Mouse (Mus musculus): ENCODE measurements around the gene Khnyn.

The Khnyn gene

DNA sequence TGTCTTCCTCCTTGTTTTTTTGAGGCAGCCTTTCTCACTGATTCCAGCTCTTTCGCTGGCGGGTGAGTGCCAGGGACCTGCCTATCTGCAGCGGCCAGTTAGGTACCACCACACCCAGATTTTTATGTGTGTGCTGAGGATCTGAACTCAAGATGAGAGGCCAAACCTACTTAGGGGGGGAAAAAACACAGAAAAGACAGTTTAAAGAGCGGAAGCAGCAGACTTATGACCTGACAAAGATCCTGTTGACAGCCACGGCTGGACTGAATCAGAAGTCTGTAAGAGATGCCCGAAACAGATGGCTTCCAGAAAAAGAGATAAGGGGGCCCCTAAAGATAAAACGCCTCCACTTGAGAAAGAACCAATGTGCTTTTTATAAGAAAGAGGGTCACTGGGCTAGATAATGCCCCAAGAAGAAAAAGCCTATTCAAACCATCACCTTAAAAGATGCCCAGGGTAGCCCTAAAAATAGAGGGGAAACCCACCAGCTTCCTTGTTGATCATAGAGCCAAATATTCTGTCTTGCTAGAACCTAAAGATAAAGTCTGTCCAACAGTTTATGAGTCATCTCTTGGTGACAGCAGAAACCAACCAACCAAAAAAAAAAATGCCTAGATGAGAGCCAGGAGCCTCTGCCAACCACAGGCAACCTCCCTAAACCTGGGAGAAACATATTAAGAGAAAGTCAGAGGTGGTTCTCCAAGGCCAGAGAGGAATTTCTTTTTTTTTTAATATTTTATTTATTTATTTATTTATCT, 37.9 kb downstream of the Khnyn start:
- DNase-seq: no peak

DNA sequence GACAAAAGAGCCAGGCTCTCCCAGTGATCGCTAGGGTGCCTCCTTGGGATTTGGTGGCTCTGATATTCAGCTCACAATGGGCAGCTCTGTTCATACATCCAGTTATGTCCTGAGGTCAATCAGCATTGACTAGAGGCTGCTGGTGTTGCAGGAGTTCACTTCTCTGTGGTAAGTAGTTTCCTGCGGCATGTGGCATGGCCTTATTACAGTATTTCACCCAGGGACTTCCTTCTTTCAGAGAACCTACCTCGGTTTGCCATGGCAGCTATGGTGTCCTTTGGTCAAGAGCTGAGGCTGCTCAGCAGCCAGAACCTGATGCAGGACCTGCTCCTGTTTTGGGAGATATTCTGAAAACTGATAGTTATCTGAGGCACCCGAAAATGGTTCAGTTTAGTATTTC, 42.1 kb downstream of the Khnyn start:
- DNase-seq: no peak

DNA sequence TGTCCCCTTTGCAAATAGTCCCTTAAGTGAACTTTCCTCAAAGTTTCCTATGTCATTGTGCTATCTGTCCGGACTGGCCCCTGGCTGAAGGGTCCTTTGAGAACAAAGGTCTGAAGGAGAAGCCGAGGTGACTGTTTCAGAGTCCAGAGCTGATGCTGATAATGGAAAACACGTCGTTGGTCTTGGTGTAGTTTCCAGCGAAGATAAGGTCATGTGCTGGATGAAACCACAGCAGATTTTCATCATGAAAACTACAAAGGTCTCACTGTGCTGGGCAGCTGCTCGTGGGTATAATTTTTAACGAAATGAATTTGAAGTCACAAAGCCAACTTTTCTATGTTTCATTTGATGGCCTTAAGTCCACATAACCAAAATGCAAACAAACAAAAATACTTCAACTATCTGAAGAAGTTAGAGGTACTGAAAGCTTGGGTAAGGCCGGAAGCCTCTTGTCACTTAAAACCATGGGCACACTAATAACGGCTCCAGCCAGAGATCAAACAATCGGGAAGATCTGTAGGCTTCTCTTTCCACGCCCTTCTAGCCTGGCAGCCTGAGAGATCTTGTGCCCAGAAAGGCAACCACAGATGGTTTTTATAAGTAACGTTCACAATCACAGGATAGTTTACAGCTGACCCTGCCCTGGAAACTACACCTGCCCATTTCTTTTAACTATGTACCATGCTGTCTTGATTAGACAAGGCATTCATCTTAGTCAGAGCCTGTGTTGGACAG, 44.7 kb downstream of the Khnyn start:
- no peak for DNase-seq

DNA sequence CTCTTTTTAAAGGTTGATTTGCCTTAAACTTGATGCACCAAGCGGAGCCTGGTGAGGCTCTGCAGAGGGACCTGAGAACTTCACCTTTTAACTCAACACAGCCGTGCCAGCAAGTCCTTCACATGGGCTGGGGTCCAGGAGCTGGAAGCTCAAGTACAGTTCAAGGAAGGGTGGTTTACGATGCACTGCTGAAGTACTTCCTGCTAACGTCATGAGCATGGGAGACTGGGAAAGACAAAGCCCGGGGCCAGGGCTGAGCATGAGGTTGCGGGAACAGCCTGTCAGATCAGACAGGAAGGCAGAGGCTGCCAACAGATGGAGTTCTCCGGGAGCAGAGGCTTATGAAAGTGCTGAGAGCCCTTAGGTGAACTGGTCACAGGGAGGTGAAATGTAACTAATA, 48.8 kb downstream of the Khnyn start:
- DNase-seq: peak; percentile 91

DNA sequence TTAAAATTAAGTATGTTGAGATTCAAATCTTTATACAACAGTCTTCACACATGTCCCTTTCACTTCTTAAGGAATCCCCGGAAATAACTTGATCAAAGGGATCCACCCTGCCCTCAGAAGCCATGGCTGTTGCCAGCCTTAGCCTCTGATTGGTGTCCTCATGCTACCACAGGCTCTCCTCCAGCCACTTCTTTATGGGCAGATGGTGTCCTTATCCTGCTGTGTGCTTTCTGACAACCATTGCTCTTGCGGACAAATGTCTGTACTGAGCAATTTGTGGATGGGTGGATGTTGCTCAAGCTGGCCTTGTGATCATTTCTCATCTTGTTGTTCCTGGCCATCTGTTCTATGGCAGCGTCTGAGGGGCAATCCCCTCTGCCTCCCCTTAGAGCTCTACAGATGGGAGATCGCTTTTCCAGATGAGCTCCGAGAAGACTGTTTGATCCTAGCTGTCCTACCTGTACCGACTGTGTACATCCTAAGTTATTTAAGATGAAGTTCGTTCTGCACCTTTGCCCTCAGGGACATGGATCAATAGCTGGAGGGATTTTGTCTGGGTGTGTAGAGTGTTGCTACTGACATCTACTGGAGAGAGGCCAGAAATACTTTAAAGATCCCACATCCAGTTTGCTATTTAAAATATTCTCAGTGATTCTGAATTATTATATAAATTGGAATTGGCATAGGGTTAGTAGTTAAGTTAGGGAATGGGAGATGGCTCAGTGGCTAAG, 55.5 kb downstream of the Khnyn start:
- DNase-seq: no peak

DNA sequence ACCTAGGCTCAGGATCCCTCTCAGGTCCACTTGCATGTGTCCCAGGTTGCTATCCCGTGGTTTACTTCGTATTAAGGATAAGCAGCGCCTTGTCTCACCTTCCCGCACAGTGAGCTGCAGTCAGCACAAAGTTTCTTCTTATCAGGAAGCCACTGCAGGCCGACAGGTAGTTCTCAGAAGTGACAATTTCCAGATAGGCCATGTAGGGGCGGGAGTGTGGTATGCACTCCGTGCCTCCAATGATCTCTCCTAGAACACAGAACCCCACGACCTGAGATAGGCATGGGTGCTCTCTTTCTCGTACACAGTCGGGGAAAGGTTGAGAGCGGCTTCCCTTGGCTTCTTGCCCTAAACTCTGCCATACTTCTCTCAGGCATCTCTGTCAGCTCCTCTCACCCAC, 58.9 kb downstream of the Khnyn start:
- DNase-seq: no peak

DNA sequence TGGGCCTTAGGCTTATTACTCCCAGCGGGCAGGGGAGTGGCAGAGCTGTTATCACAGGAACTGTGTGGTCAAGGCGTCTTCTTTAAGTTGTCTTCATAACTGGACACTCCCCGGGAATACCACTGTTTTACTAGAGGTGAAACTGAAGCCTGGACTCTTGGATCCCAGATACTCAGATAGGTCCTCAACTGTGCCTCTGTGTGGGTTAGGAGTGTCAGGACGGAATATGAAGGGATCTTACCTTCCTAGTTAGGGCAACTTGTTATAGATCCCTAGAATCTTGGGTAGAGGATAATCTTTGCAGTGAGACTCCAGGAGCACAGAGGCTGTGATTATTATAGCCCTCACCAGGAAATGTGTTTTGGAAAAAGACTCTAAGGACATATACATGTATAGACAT, 59.8 kb downstream of the Khnyn start, which contains the start of gene Cma1:
Gene Cma1, minus strand, starts transcription at position 101 of the 400 bp plus-strand sequence.
- DNase-seq: no peak

DNA sequence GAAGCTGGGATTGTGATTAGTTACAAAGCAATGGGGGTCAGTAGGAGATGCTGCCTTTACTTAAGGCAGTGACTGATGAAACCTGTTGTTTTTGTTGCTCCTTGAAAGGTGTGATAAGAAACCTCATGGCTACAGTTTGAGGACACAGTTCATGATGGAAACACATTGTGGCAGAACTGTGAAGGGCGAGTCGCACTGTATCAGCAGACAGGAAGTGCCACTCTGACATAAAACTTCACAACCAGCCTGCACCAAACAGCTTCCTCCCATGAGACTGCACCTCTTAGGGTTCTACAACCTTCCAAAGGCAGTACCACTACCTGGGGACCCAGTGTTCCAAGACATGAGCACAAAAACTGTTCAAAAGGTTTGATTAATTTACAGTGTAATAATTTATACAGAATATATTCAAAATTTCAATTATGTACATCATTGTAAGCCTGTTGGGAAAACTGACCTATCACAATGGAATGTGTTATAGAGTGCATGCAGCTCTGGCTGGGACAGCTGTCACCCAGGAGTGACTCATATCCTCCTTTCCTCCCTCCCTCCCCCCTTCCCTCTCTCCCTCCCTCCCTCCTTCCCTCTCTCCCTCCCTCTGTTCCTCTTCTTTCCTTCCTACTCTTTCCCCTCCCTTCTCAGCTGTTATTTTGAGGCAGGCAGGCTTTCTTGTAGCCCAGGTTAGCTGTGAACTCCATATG, 61.7 kb downstream of the Khnyn start:
- no peak for DNase-seq

Data from lung, postnatal 36 days (tissue).